Mouse (Mus musculus) cerebellum, adult 9-10 months (tissue): ENCODE data around the gene Pdxdc1.

Experiments
- DNase-seq: peaks from one replicate; pipeline ENCODE4 v3.0.0; 2022

The Pdxdc1 gene

DNA sequence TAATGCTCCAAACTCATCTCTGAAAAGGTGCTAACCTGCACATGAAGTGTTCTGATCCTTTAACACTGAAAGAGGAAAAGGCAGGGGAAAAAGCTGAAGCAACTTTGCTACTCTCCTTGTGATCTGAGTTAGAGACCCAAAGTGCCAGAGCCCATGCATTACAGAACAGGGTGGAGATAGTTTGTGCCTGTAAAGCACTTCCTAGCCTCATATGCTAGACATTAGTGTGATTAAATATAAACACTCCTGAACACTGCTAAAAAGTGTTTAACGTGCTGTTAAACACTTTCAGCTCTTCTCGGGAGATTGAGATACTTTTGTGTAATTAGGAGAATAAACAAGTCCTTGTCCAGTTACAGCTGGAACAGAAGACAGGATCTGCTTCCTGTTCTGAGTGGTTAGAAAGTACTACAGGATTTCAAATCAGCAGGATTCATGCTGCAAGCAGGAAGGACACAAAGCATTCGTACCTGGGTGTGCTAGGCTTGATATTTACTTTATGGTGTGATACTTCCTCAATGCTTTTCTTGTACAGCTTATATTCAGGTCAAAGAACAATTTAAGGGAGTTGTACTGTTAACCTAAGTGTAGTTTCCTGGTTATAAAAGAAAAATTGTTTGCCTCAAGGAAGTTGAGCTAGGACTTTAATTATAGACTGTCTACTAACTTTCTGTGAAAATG is 19.7 kb downstream of the Pdxdc1 start:
- DNase-seq = no peak

DNA sequence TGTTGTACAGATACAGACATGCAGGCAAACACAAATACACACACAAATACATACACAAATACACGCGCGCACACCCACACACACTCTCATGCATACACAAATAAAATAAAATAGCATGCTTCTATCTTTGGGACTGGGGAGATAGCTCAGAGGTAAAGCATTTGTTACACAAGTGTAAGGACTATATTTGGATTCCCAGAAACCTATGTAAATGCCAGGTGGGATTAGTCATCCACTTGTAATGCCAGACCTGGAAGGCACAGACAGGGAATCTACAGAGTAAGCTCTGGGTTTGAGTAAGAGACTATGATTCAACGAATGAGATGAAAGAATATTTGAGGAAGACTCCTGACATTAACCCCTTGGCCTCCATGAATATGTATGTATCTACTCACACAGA is 27.4 kb downstream of the Pdxdc1 start:
- DNase-seq = peak; percentile 22

DNA sequence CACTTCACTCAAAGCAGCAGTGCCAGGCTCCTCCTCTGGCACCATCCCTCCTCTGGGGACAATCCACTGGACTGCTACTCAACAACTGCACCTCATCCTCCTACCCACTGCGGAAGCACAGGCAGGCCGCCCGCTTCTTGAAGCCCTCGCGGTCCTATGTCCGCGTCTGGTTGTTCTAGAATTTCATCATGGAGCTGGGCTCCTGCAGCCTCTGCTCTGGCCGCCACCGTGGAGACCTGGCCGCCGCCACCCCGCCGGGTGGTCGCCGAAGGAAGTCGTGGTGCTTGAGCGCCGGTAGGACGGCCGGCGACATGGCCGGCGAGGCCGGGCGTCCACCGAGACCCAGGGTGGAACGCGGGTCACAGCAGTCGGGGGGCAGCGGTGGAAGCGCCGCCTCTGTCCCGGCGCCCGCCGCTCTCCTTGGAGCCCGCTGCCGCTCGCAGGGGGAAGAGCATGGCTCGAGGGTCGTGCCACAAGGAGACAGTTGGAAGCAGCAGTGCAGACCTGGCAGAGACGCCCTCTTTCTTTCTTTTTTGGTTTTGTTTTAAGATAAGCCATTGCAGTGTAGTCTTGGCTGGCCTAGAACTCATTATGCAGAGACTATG is 34.9 kb downstream of the Pdxdc1 start:
- DNase-seq = no peak

DNA sequence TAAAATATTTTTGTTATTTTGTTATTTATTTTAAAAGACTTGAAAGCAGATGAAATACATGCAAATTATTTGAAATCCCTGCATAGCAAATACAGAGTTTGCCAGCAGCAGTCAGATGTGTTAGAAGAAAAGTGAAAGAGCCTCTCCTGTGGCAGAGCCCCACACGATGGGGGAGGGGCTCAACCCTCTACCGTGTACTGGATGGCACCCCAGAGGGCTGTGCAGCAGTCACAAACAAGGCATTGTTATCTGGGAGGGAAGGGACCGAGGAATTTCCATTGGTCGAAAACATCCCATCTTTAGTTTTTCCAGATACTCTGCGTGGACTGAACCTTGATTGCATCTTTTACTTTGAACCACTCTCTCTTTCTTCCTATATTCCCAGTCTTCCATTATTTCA is 35.5 kb downstream of the Pdxdc1 start:
- DNase-seq = peak; percentile 24

DNA sequence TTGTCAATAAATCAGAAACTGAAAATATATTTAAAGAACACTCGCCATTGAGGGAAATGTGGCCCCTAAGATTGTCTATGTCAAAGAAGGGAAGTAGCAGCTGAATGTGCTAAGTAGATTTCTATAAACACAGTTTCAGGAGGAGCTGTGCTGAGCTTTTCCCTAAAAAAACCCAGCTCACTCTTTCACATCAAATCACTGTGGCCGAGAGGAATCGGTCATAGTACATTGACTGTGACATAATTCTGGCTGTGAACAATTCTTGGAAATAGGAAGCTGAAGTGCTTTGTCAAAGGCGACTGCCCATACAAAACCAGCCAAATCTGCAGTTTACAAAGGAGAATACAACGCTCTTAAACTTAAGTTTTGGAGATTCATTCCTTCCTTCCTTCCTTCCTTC is 36.3 kb downstream of the Pdxdc1 start:
- DNase-seq = no peak

DNA sequence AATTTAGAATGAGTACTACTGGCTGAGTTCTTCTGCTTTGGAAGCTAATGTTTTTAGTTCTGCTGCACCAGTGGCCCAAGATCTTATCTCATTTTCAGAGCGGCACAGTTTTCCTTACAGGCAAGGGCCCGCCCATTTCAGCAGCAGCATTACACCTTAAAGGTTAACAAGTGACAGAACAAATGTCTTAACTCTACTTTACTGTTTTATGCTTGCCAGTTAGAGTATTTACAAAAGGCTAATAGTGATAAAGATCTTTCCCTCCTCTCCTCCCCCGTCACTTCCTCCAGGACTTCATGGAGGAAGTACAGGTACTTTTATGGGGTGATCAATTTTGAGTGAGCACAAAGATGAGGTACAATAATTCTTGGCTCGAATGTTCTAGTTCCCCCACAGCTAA is 36.9 kb downstream of the Pdxdc1 start:
- no peak for DNase-seq

DNA sequence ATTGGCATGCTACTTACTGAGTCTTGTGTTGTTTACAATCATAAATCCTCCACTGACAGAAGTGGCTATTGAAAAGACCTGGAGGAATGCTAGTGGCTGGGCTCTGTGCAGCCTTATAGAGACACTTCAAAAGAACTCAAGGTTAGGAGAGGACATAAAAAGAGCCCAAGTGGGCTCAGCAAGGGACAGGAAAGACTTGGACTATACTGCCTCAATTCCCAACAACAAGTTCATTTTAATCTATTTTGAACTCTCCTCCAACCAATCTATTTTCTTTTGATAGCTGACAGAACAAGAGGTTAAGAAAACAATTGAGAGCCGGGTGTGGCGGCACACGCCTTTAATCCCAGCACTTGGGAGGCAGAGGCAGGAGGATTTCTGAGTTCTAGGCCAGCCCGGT is 49.0 kb downstream of the Pdxdc1 start:
- DNase-seq = no peak

DNA sequence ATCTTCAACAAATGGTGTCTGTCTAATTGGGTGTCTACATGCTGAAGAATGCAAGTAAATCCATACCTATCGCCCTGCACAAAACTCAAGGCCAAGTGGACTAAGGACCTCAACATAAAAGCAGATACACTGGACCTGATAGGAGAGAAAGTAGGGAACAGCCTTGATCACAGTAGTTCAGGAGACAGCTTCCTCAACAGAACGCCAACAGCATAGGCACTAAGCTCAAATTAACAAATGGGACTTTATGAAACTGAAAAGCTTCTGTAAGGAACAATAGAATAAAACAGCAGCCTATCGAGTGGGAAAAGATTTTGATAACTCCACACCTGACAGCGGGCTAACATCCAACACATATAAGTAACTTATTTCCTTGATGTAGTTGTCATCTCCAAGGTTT is 51.5 kb downstream of the Pdxdc1 start:
- no peak for DNase-seq

DNA sequence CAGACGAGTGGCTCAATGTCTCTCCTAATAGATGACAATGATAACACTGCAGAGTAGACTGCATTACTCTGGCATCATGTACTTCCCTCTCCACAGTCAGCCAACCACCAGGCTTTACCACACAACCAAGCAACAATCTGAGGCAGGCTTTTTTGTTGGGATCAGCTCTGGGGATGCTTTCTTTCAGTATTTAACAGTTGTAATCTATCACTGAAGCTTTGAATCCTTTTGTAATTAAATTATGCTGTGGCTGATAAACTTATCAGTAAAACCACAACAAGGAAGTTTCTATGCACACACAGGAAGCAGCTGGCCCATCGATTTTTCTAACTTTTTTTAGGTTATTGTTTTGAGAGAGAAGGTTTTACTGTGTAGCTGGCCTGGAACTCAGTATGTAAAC is 54.6 kb downstream of the Pdxdc1 start:
- no peak for DNase-seq

DNA sequence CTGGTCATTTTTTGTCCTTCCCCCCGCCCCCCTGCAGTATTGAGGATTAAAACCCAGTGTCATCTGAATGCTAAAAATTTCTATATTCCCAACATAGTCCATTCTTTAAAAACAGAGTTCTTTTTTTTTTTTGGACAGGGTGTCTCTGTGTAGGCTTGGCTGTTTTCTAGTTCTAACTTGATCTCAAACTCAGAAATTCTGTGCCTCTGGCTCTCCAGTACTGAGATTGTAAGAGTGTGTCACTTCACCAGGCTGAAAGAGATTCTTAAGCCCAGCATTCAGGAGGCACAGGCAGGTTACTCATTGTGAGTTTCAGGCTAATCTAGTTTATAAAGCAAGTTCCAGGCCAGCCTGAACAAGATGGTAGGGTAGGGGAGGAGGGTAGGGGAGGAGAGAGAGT is 56.3 kb downstream of the Pdxdc1 start:
- no peak for DNase-seq

DNA sequence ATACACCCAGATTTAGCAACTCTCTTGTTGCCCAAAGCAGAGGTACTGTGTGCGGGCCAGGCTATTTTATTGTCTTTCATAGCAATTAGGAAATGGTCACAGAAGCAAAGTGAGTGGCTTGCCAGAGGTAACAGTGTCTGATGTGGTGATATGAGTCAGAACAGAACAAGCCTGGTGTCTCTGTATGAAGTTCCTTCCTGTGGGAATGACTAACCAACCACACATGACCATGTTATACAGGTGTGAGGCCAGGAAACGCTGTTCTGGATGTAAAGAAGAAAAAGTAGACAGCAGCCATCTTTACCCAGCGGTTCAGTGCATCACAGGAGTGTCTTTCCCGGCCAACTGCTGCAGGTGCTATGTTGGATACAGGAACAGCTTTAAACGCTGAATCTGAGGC is 57.9 kb downstream of the Pdxdc1 start:
- no peak for DNase-seq

DNA sequence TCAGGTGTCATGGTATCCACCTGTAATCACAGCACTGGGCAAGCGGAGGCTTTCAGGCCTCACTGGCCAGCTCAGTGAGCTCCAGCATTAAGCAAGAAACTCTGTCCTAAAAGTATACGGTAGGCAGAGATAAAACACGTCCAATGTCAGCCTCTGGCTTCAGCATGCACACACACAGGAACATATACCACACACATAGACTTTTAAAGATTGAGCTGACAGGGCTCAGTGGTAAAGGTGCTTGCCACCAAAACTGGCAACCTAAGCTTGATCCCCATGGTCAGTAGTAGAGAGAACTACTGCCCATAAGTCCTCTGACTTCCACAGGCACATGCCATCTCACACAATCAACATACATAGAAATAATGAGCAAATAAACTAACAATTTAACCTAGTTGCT is 62.0 kb downstream of the Pdxdc1 start:
- no peak for DNase-seq

DNA sequence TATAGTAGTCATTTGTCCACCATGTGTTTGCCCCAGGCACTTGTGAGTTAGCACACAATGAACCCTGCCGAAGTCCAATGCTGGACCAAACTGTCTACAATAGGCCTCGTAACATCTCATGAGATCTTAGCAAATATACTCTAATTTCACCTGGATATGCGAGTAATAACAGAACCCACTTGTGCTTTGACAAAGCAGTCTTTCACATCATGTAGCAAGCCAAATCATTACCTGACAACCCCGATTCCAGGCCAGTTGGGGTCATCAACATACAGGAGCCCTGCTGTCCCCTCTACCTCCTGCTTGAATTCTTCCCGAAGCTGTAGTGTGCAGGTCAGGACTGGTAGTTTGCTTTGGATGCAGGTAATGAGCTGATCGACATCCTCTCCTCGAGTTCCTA is 62.9 kb downstream of the Pdxdc1 start:
- DNase-seq = no peak

DNA sequence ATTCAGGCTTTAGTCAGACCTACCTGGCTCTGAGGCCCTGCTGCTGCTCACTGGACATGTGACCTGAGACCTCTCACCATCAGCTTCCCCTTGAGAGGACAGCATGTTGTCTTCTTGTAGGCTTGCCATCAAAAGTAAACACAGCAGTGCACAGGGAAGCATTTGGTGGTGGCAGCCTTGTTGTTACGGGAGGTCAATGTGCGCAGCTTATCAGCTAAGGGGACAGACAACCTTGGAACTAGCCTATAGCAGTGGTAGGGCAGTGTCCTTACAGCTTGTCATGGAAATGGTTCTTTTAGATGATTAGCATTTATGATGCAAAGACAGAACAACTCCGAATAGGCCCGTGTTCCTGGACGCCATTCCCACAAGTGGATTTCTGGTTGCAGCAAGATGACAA is 68.5 kb downstream of the Pdxdc1 start:
- DNase-seq = no peak

DNA sequence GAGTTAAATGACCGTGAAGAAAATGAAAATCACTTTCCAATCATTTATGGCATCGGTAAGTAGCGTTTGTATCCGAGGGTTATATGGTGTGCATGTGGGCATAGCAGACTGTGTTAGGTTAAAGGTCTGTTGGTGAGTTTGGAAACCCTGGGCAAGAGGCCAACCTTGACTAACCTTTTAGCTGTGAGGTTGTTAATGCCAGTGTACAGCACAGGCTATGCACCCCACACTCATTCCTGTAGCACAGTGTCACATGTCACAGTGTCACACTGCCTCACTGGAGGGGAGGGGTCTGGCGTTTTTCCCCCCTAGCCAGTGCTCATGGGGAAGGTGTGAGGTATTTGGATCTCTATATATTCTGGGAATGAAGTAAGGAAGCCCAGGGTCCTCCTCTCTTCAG is 71.3 kb downstream of the Pdxdc1 start:
- no peak for DNase-seq

DNA sequence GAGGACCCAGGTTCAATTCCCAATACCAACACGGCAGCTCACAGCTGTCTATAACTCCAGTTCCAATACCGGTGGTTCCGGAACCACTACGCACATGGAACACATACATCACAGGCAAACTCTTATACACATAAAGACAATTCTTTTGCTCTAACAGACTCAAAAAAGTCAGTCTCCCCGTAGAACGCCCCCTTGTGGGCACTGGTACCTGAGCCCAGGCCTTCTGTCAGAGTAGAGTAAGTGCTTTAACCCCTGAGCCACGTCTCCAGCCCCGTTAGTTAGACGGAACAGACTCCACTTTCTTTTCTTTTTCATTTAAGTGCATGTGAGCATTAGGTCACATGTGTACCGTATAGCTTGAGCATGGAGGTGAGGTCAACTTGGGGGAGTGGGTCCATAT is 72.5 kb downstream of the Pdxdc1 start:
- no peak for DNase-seq

DNA sequence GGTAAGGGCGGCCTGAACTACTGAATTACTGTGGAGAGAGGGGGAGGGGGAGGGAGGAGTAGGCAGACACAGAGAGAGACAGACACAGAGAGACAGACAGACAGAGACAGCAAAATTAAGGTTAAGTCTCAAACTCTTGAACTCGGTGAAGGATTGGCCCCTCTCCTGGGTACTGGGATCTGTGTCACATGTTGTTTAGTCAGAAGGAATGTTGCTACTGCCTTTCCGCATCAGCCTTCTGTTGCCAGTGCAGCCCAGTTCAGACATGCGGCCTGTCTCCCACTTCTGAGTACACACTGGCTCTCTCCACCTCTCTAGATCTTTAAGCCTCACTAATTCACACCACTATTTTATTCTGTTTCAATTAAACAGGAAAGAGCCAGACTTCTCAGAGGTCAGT is 76.4 kb downstream of the Pdxdc1 start:
- no peak for DNase-seq

DNA sequence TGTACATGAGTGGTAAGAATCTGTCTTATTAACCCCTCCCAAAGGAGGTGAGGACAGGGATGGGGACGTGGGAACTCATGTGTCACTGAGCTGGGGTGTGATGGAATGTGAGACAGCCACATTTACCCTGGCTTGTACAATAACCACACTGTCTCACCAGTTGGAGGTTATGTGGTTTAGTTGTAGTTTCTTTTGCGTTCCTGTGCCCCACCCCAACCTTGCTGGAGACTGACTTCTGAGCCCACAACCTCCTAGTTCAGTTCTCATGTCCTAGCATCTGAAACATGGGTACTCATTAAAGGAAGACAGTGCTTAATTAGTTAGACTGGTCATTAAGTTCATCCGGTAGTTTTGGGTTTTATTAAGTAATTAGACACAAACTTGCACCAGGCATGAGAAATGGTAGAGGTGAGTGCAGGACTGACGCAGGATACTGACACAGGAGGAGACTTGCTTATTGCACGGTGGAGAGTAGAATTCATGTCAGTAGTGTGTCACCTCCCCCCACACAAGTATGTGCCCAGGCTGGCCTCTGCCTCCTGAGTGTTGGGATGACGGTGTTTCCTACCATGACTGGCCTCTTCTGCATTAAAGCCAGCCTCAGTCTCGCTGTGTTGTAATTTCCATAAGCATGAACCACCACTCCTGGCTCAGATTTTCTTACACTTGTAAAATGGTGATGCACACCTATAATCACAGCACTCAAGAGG is 77.0 kb downstream of the Pdxdc1 start:
- DNase-seq = no peak

DNA sequence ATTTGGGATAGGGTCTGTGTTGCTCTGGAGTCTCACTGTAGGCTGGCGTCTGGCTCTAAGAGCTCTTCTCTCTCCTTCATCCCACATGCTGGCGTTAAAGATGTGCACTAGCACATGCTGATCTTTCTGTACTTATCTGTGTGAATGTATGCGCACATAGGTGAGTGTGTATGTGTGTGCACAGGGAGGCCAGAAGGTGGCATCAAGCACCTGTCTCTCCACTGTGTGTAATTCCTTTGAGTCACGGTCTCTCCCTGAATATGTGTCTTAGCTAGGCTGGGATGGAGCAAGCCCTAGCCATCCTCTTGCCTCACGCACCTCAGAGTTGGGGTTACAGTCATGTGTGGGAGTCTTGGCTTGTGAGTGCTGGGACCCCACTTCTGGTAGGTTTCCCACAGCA is 82.2 kb downstream of the Pdxdc1 start:
- peak; percentile 46 for DNase-seq

DNA sequence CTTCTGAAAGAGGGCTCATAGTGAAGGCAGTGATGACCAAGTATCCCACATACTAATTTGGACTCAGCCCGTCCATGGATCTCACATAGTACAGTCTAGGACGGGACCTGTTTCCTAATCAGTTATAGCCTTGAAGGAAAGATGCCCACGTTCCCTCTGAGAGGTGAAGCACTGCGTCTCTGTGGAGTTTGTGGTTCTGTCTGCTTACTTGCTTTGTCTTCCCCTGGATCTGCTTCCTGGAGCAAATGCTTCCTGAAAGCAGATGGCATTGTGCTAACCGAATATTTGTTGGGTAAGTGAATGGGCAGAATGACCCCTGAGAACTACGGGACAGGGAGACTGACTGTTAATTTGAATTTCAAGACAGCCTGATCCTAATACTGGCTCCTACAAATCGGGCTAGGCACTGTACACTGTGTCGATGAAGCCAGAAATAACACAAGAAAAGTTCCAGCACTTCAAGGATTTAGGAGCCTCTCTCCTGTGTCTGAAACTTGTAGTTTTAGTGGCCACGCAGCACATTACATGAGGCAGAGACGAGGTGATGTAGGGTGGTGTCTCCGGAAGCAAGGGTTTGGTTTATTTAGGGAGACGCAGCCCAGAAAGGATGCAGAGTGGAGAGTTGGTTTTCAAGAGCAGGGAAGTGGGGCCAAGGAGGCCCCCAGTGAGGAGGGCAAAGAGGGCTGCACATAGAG is 83.0 kb downstream of the Pdxdc1 start:
- no peak for DNase-seq

DNA sequence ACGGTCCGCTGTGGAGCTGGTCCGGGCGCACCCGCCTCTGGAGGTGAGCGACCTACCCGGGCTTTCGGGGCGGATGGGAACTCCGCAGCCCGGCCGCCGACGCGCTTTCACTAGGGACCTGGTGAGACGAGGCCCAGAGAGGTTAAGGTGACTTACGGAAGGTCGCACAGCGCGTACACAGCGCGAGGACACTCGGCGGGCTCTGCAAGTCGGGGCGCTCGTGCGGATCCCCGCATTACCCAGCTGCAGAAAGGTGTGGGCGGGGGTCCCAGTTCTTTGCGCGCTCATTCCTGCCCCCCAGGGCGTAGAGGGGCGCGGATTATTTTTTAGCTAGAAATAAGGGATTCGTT is 83.6 kb downstream of the Pdxdc1 start:
- DNase-seq = no peak

DNA sequence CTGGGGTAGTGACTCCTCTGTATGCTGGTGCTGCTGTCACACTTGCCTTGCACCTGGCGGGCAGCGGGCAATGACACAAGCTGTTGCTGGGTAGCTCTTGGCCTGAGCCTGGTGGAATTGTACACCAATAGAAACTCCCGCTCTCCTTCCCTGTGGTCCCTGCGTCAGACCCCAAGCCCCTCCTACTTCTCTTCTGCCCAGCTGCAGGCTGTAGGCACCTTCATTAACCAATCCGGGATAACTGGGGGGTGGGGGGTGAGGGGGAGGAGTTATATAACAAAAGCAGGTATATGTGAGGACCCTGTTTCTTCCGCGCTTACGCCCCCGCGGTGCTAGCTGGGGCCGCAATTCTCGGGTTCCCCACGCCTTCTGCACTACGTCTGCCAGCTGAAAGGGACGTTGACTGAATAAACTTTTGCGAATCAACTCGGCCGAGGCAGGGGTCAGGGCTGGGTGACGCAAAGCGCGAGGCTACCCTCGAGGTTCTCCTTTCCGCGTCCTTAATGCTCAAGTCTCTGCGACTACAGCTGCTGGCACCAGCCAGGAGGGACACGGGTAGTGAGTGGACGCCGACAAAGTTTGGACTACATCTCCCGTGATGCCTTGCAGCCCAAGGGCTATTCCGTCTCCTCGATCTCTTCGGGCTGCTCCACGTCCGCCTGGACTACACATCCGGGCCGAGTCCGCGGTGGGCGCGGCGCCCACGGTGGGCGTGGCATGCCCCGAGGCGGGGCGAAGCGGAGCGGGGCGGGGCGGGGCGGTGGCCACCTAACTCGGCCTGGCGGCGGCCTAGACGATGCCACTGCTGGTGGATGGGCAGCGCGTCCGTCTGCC is 84.2 kb downstream of the Pdxdc1 start, which contains the start of gene Ntan1:
Gene Ntan1 (plus strand): TSS at position 286 of the 834 bp plus-strand sequence.
- peak; percentile 96 for DNase-seq

DNA sequence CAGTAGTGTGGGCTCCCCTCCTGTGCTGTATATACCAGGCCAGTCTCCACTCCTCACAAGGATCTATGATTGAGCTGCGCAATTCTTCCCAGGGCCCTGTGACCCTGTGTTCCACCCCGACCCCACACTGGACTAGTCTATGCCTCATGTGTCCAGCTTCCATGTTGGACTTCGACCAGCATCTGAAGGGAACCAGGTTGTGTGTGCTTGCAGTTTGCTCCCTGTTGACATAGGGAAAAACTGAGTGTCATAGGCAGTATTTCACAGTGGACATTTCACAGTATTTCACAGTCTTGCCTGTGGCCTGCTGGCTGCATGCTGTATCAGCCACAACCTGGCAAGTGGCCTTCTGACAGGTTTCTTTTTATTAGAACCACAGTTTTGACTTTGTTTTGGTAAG is 89.7 kb downstream of the Pdxdc1 start:
- DNase-seq = no peak
